Mouse (Mus musculus): Measurements from ENCODE around the gene Dpp6. TPM values are rescaled to one million over a fixed set of nuclear protein-coding genes. Genes with fewer than 3 reads are reported as not detected.

Dpp6 gene
- polyA plus RNA-seq, 2 experiments from 2014 or later = 0.46 TPM; not detected in 1

- no peak for ATAC-seq
Observed at GRCm38 (mm10) chr5:27066837-27067236, 249.8 kb downstream of the Dpp6 start.

- ATAC-seq = no peak
Observed at GRCm38 (mm10) chr5:27075131-27075591, 258.2 kb downstream of the Dpp6 start.

- no peak for ATAC-seq
Observed at GRCm38 (mm10) chr5:27076046-27076445, 259.0 kb downstream of the Dpp6 start.

GRCm38 (mm10) chr5:27077821-27078220 is 260.8 kb downstream of the Dpp6 start:
- no peak for ATAC-seq

GRCm38 (mm10) chr5:27081275-27081674 is 264.3 kb downstream of the Dpp6 start:
- ATAC-seq = no peak

GRCm38 (mm10) chr5:27083762-27084161 is 266.8 kb downstream of the Dpp6 start:
- ATAC-seq = no peak

- ATAC-seq = no peak
Observed at GRCm38 (mm10) chr5:27108221-27108620, 291.2 kb downstream of the Dpp6 start.

GRCm38 (mm10) chr5:27122479-27122878 is 305.5 kb downstream of the Dpp6 start:
- no peak for ATAC-seq

- ATAC-seq = no peak
Observed at GRCm38 (mm10) chr5:27122944-27123343, 305.9 kb downstream of the Dpp6 start.

GRCm38 (mm10) chr5:27126034-27126433 is 309.0 kb downstream of the Dpp6 start:
- ATAC-seq = no peak

GRCm38 (mm10) chr5:27133196-27133595 is 316.2 kb downstream of the Dpp6 start:
- no peak for ATAC-seq

- ATAC-seq = no peak
Observed at GRCm38 (mm10) chr5:27134436-27135005, 317.5 kb downstream of the Dpp6 start.

- no peak for ATAC-seq
Observed at GRCm38 (mm10) chr5:27147397-27147945, 330.5 kb downstream of the Dpp6 start.

GRCm38 (mm10) chr5:27151017-27151416 is 334.0 kb downstream of the Dpp6 start:
- no peak for ATAC-seq

- ATAC-seq = no peak
Observed at GRCm38 (mm10) chr5:27155671-27156070, 338.7 kb downstream of the Dpp6 start.

GRCm38 (mm10) chr5:27156366-27156765 is 339.4 kb downstream of the Dpp6 start:
- ATAC-seq = no peak

GRCm38 (mm10) chr5:27161122-27161645 is 344.2 kb downstream of the Dpp6 start:
- ATAC-seq = no peak

- no peak for ATAC-seq
Observed at GRCm38 (mm10) chr5:27168550-27168949, 351.5 kb downstream of the Dpp6 start.

- ATAC-seq = no peak
Observed at GRCm38 (mm10) chr5:27184963-27185362, 368.0 kb downstream of the Dpp6 start.

- ATAC-seq = no peak
Observed at GRCm38 (mm10) chr5:27191242-27191969, 374.4 kb downstream of the Dpp6 start.

GRCm38 (mm10) chr5:27194157-27194556 is 377.2 kb downstream of the Dpp6 start:
- no peak for ATAC-seq

- no peak for ATAC-seq
Observed at GRCm38 (mm10) chr5:27194975-27195374, 378.0 kb downstream of the Dpp6 start.

GRCm38 (mm10) chr5:27200581-27201341 is 383.8 kb downstream of the Dpp6 start:
- ATAC-seq = no peak
